Mouse (Mus musculus) CH12.LX (cell line): ENCODE results near the gene Dph2. TPM values are rescaled to one million over a fixed set of nuclear protein-coding genes. Genes with fewer than 3 reads are reported as not detected.

Source experiments
- DNase-seq: peaks from one replicate; pipeline ENCODE4 v3.0.0-alpha.2; 2013; ENCODE audit errors: extremely low read depth
- H3K27ac ChIP-seq: 2 replicates; pipeline ENCODE4 v1.5.1; 2012; ENCODE audit warnings: low read depth, mild to moderate bottlenecking, control low read depth, moderate library complexity; ENCODE audit not compliant: insufficient read depth
- H3K27me3 ChIP-seq: replicated peaks from 2 replicates; pipeline ENCODE3; 2012; ENCODE audit warnings: inconsistent platforms
- H3K36me3 ChIP-seq, 2 experiments: replicated peaks in 1 of 2; 2 replicates each; pipeline versions ENCODE3 to v1.6.1; 2012; ENCODE audit warnings: inconsistent platforms in 1 of 2, low read length in 1 of 2, mild to moderate bottlenecking in 1 of 2, mixed read lengths in 1 of 2, moderate library complexity in 1 of 2; ENCODE audit not compliant: control insufficient read depth in 1 of 2, insufficient read depth in 1 of 2
- H3K4me1 ChIP-seq, 2 experiments: 2 replicates each; pipeline ENCODE4 v1.6.1; 2012; ENCODE audit warnings: inconsistent platforms in 1 of 2, moderate library complexity in 1 of 2; ENCODE audit not compliant: insufficient read depth in 2 of 2, control insufficient read depth in 1 of 2
- H3K4me2 ChIP-seq: 2 replicates; pipeline ENCODE4 v1.6.1; 2012; ENCODE audit warnings: low read depth, mild to moderate bottlenecking, control low read depth; ENCODE audit not compliant: poor library complexity, insufficient read depth, severe bottlenecking
- H3K4me3 ChIP-seq, 3 experiments: fragments of 150-350 bp in 1 of 3; sonication (generic) in 1 of 3; replicated peaks in 1 of 3; 2 replicates each; pipeline versions ENCODE3 to v1.5.1; 2011 to 2012; ENCODE audit warnings: low read depth in 2 of 3, low read length in 2 of 3, mild to moderate bottlenecking in 2 of 3, moderate library complexity in 2 of 3, control low read depth in 1 of 3, improper control_type of control experiment in 1 of 3, inconsistent platforms in 1 of 3, mixed read lengths in 1 of 3; ENCODE audit not compliant: poor library complexity in 1 of 3
- H3K79me2 ChIP-seq: replicated peaks from 2 replicates; pipeline ENCODE4 v1.6.1; 2012; ENCODE audit warnings: mild to moderate bottlenecking, moderate library complexity; ENCODE audit not compliant: control insufficient read depth, poor library complexity, insufficient read depth, severe bottlenecking; ENCODE audit errors: extremely low read depth
- H3K9ac ChIP-seq: 2 replicates; pipeline ENCODE4 v1.6.1; 2012; ENCODE audit warnings: low read depth, mild to moderate bottlenecking, control low read depth, moderate library complexity; ENCODE audit not compliant: insufficient read depth
- H3K9me3 ChIP-seq: replicated peaks from 2 replicates; pipeline ENCODE3; 2012; ENCODE audit warnings: low read length, inconsistent platforms, mixed read lengths
- BHLHE40 ChIP-seq: IDR thresholded peaks from 2 replicates; pipeline ENCODE4 v1.6.1; 2011; ENCODE audit warnings: mild to moderate bottlenecking, low read depth, low read length, improper control_type of control experiment
- CHD1 ChIP-seq: IDR thresholded peaks from 2 replicates; pipeline ENCODE4 v1.6.1; 2012; ENCODE audit warnings: low read depth, low read length, improper control_type of control experiment, inconsistent platforms
- CTCF ChIP-seq, 2 experiments: IDR thresholded peaks in 1 of 2; conservative IDR thresholded peaks in 1 of 2; 2 replicates each; pipeline ENCODE4 v1.5.1; 2011 to 2012; ENCODE audit warnings: low read depth in 2 of 2, low read length in 2 of 2, improper control_type of control experiment in 1 of 2, inconsistent platforms in 1 of 2, mild to moderate bottlenecking in 1 of 2, moderate library complexity in 1 of 2
- ELF1 ChIP-seq: IDR thresholded peaks from 2 replicates; pipeline ENCODE4 v1.6.1; 2014; ENCODE audit warnings: low read depth, mild to moderate bottlenecking, inconsistent platforms, low read length, improper control_type of control experiment
- EP300 ChIP-seq: IDR thresholded peaks from 2 replicates; pipeline ENCODE4 v1.6.1; 2011; ENCODE audit warnings: low read length, improper control_type of control experiment
- ETS1 ChIP-seq: conservative IDR thresholded peaks from 2 replicates; pipeline ENCODE4 v1.6.1; 2012; ENCODE audit warnings: low read depth, mild to moderate bottlenecking, inconsistent platforms, low read length, improper control_type of control experiment, moderate library complexity
- GABPA ChIP-seq: IDR thresholded peaks from 2 replicates; pipeline ENCODE4 v1.6.1; 2012; ENCODE audit warnings: low read depth, low read length, improper control_type of control experiment, inconsistent platforms; ENCODE audit not compliant: insufficient replicate concordance
- HCFC1 ChIP-seq: IDR thresholded peaks from 2 replicates; pipeline ENCODE4 v1.6.1; 2012; ENCODE audit warnings: low read depth, mild to moderate bottlenecking, inconsistent platforms, low read length, improper control_type of control experiment
- IRF4 ChIP-seq: IDR thresholded peaks from 2 replicates; pipeline ENCODE4 v1.6.1; 2014; ENCODE audit warnings: low read depth, mild to moderate bottlenecking, inconsistent platforms, low read length, improper control_type of control experiment
- KAT2A ChIP-seq: IDR thresholded peaks from 2 replicates; pipeline ENCODE4 v1.6.1; 2012; ENCODE audit warnings: low read length, improper control_type of control experiment, inconsistent platforms; ENCODE audit not compliant: insufficient replicate concordance
- MAX ChIP-seq: IDR thresholded peaks from 2 replicates; pipeline ENCODE4 v1.6.1; 2011; ENCODE audit warnings: low read length, improper control_type of control experiment
- MAZ ChIP-seq: IDR thresholded peaks from 2 replicates; pipeline ENCODE4 v1.6.1; 2012; ENCODE audit warnings: low read depth, mild to moderate bottlenecking, inconsistent platforms, low read length, improper control_type of control experiment, moderate library complexity
- MEF2A ChIP-seq: IDR thresholded peaks from 2 replicates; pipeline ENCODE4 v1.6.1; 2014; ENCODE audit warnings: low read depth, mild to moderate bottlenecking, inconsistent platforms, low read length, improper control_type of control experiment, borderline replicate concordance
- MXI1 ChIP-seq: IDR thresholded peaks from 2 replicates; pipeline ENCODE4 v1.6.1; 2011; ENCODE audit warnings: mild to moderate bottlenecking, low read depth, low read length, improper control_type of control experiment
- MYC ChIP-seq: IDR thresholded peaks from 2 replicates; pipeline ENCODE4 v1.6.1; 2011; ENCODE audit warnings: low read depth, mild to moderate bottlenecking, improper control_type of control experiment, low read length
- NRF1 ChIP-seq: IDR thresholded peaks from 2 replicates; pipeline ENCODE4 v1.6.1; 2014; ENCODE audit warnings: low read depth, mild to moderate bottlenecking, inconsistent platforms, low read length, improper control_type of control experiment, moderate library complexity
- POLR2AphosphoS2 ChIP-seq: IDR thresholded peaks from 2 replicates; pipeline ENCODE4 v1.6.1; 2011; ENCODE audit warnings: low read depth, low read length, improper control_type of control experiment
- RAD21 ChIP-seq: IDR thresholded peaks from 2 replicates; pipeline ENCODE4 v1.6.1; 2011; ENCODE audit warnings: low read depth, mild to moderate bottlenecking, low read length, improper control_type of control experiment, moderate library complexity
- RCOR1 ChIP-seq: conservative IDR thresholded peaks from 2 replicates; pipeline ENCODE4 v1.6.1; 2012; ENCODE audit warnings: low read depth, mild to moderate bottlenecking, inconsistent platforms, low read length, improper control_type of control experiment
- SIN3A ChIP-seq: IDR thresholded peaks from 2 replicates; pipeline ENCODE4 v1.6.1; 2012; ENCODE audit warnings: low read length, improper control_type of control experiment, inconsistent platforms
- SMC3 ChIP-seq: IDR thresholded peaks from 2 replicates; pipeline ENCODE4 v1.6.1; 2011; ENCODE audit warnings: low read depth, low read length, improper control_type of control experiment
- TCF12 ChIP-seq: IDR thresholded peaks from 2 replicates; pipeline ENCODE4 v1.6.1; 2014; ENCODE audit warnings: low read depth, mild to moderate bottlenecking, inconsistent platforms, low read length, improper control_type of control experiment
- UBTF ChIP-seq: IDR thresholded peaks from 2 replicates; pipeline ENCODE4 v1.6.1; 2012; ENCODE audit warnings: low read depth, mild to moderate bottlenecking, inconsistent platforms, low read length, improper control_type of control experiment, moderate library complexity
- USF2 ChIP-seq: conservative IDR thresholded peaks from 2 replicates; pipeline ENCODE4 v1.6.1; 2011; ENCODE audit warnings: low read depth, low read length, improper control_type of control experiment
- ZC3H11A ChIP-seq: IDR thresholded peaks from 2 replicates; pipeline ENCODE4 v1.6.1; 2012; ENCODE audit warnings: low read depth, mild to moderate bottlenecking, inconsistent platforms, low read length, improper control_type of control experiment
- ZKSCAN1 ChIP-seq: IDR thresholded peaks from 2 replicates; pipeline ENCODE4 v1.6.1; 2012; ENCODE audit warnings: low read depth, inconsistent platforms, low read length, improper control_type of control experiment, borderline replicate concordance
- ZMIZ1 ChIP-seq: IDR thresholded peaks from 2 replicates; pipeline ENCODE4 v1.6.1; 2012; ENCODE audit warnings: low read depth, mild to moderate bottlenecking, inconsistent platforms, low read length, improper control_type of control experiment
- ZNF384 ChIP-seq: IDR thresholded peaks from 2 replicates; pipeline ENCODE4 v1.6.1; 2012; ENCODE audit warnings: low read depth, low read length, improper control_type of control experiment, inconsistent platforms
- dilution Hi-C: fragments of 300-500 bp; cut with MboI; formaldehyde crosslinking; loops from 2 replicates; pipeline ENCODE4 v1.14.3; 2020; ENCODE audit warnings: low sequenced_read_pairs; ENCODE audit not compliant: extremely low pct_unique_long_range_greater_than_20kb, extremely low pct_ligation_motif_present
- in situ Hi-C: fragments of 300-500 bp; cut with MboI; formaldehyde crosslinking; loops from 3 replicates; pipeline ENCODE4 v1.14.3; 2019; ENCODE audit warnings: low sequenced_read_pairs, low pct_ligation_motif_present, low pct_unique_long_range_greater_than_20kb, mixed read lengths
- polyA plus RNA-seq: library from polyadenylated mRNA; unstranded; fragments of >175 nt; gene quantifications from 2 replicates; pipeline ENCODE4 v1.2.1, GENCODE M21; 2012; ENCODE audit warnings: low read depth; ENCODE audit not compliant: insufficient read length
- total RNA-seq, 2 experiments: library from RNA; depleted of rRNA; stranded (reverse); fragments of 300-350 nt in 1 of 2; fragments of >200 nt in 1 of 2; gene quantifications; 2 replicates each; pipeline ENCODE4 v1.2.3; 2012 to 2014

The Dph2 gene
- total and polyA plus RNA-seq, 3 experiments = 19.8 to 21.5 (median 20.8) TPM

- Histone ChIP-seq H3K27me3 (no peaks in the 10 kb centered on the region), H3K4me2 (no peak overlapping the region), H3K4me1 (no peaks in the 10 kb centered on the region), H3K9me3 (no peaks in the 10 kb centered on the region), H3K4me3 (no peak overlapping the region), H3K36me3 (peaks cover 21 to 91% of the 10 kb centered on the region in 2 experiments), H3K27ac (no peak overlapping the region), H3K9ac (no peak overlapping the region)
- dilution Hi-C loops = no loop called here
- in situ Hi-C loops = no loop called here
- no peak for DNase-seq
- TF ChIP-seq CHD1 = no peak
- no peak for TF ChIP-seq ZKSCAN1
- no peak for TF ChIP-seq SMC3
- TF ChIP-seq GABPA = no peak
- TF ChIP-seq IRF4 = no peak
- no peak for TF ChIP-seq MAZ
- TF ChIP-seq NRF1 = no peak
- no peak for TF ChIP-seq KAT2A
- TF ChIP-seq RAD21 = no peak
- no peak for TF ChIP-seq MXI1
- no peak for TF ChIP-seq HCFC1
- no peak for TF ChIP-seq EP300
- TF ChIP-seq BHLHE40 = no peak
- no peak for TF ChIP-seq ZC3H11A
- TF ChIP-seq ELF1 = no peak
- TF ChIP-seq ZMIZ1 = no peak
- TF ChIP-seq, all 38 proteins: peak for 0
- no peaks in the 10 kb centered on the region for H3K79me2 ChIP-seq
Measured at GRCm38 (mm10) chr4:117850871-117851270, 41.0 kb downstream of the Dph2 start.

- H3K27me3 ChIP-seq = no peaks in the 10 kb centered on the region
- no peak overlapping the region for H3K4me3 ChIP-seq
- no peak overlapping the region for H3K4me2 ChIP-seq
- peaks cover 23 to 91% of the 10 kb centered on the region in 2 experiments for H3K36me3 ChIP-seq
- dilution Hi-C loops = no loop called here
- DNase-seq = no peak
- peaks cover 0 to 2% of the 10 kb centered on the region in 2 experiments; a peak in 1 of 4 replicates for H3K4me1 ChIP-seq
- H3K79me2 ChIP-seq = no peaks in the 10 kb centered on the region
- no peak overlapping the region for H3K9ac ChIP-seq
- TF ChIP-seq SIN3A (no peak), CTCF (conservative IDR thresholded peaks at IDR 0.05 in 1 of 2, IDR thresholded peaks at IDR 0.05 in 1 of 2; ENCODE audit: low read depth in 2 of 2, low read length in 2 of 2) (no peak), UBTF (no peak), MYC (no peak), MEF2A (no peak), POLR2AphosphoS2 (no peak), MAX (no peak), ZNF384 (no peak), KAT2A (no peak), ETS1 (no peak), HCFC1 (no peak), RCOR1 (no peak), GABPA (no peak), TCF12 (no peak), USF2 (no peak)
- TF ChIP-seq, all 38 proteins: peak for 0
- Histone ChIP-seq H3K27ac (no peak overlapping the region), H3K9me3 (no peaks in the 10 kb centered on the region)
- in situ Hi-C loops = no loop called here
Measured at GRCm38 (mm10) chr4:117850176-117850575, 41.7 kb downstream of the Dph2 start.
